Mouse (Mus musculus) myocyte (in vitro differentiated cells): ENCODE measurements around the gene Anxa8.

Source experiments
- CEBPB ChIP-seq: IDR thresholded peaks from 2 replicates; pipeline ENCODE4 v1.6.1; 2011; ENCODE audit warnings: mild to moderate bottlenecking, moderate library complexity; ENCODE audit not compliant: poor library complexity, insufficient read depth, severe bottlenecking
- MAX ChIP-seq: IDR thresholded peaks from one replicate; pipeline ENCODE4 v1.6.1; 2011; ENCODE audit warnings: low read depth, mild to moderate bottlenecking, control low read depth
- MYOG ChIP-seq, 3 experiments: IDR thresholded peaks; one replicate each; pipeline ENCODE4 v1.6.1; 2011; ENCODE audit warnings: control low read depth in 2 of 3, low read depth in 2 of 3, mild to moderate bottlenecking in 2 of 3; ENCODE audit not compliant: insufficient read length in 2 of 3, control insufficient read depth in 1 of 3, insufficient read depth in 1 of 3
- POLR2A ChIP-seq: IDR thresholded peaks from one replicate; pipeline ENCODE4 v1.6.1; 2011; ENCODE audit warnings: low read depth, mild to moderate bottlenecking, control low read depth, moderate library complexity; ENCODE audit not compliant: insufficient read length
- POLR2AphosphoS2 ChIP-seq: IDR thresholded peaks from one replicate; pipeline ENCODE4 v1.6.1; 2011; ENCODE audit warnings: low read depth, control low read depth; ENCODE audit not compliant: insufficient read length
- REST ChIP-seq: IDR thresholded peaks from one replicate; pipeline ENCODE4 v1.6.1; 2011; ENCODE audit warnings: mild to moderate bottlenecking, control low read depth, moderate library complexity; ENCODE audit not compliant: insufficient read depth, insufficient read length
- TCF3 ChIP-seq: IDR thresholded peaks from one replicate; pipeline ENCODE4 v1.6.1; 2011; ENCODE audit warnings: low read depth, control low read depth; ENCODE audit not compliant: insufficient read length
- USF1 ChIP-seq: IDR thresholded peaks from one replicate; pipeline ENCODE4 v1.6.1; 2011; ENCODE audit warnings: low read depth, mild to moderate bottlenecking, control low read depth, moderate library complexity

DNA sequence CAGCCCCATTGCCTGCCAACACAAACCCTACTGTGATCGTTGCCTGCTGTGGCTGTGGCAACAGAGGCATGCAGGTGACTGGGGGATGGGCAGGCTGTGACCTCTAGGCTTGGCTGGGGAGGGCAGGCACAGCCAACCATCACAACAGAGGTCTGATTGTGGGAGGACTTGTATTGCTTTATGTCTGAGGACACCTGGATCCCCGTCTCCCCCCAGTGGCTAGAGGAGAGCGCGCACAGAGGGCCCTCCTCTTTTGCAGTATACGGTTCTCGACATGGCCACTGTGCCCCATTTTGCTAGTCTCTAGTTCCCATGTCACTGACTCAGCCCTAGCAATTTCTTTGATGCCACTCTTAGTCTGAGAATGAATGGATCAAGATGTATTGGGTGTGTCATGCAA lies 14.1 kb upstream of the Anxa8 start:
- TF ChIP-seq CEBPB (no peak), POLR2A (no peak), MAX (no peak), POLR2AphosphoS2 (no peak), MYOG (IDR thresholded peaks at IDR 0.05; ENCODE audit: control insufficient read depth in 1 of 3, insufficient read depth in 1 of 3, insufficient read length in 2 of 3, low read depth in 2 of 3) (no peak), USF1 (no peak), REST (no peak), TCF3 (no peak)
